Mouse (Mus musculus) monocyte, adult 5-6 weeks (primary cell): ENCODE measurements around the gene Riiad1. TPM values are rescaled to one million over a fixed set of nuclear protein-coding genes. Genes with fewer than 3 reads are reported as not detected.

Source experiments
- ATAC-seq: fragments of 153-309, 156-312 bp; replicated peaks from 2 replicates; pipeline ENCODE4 v1.8.0; 2017; ENCODE audit warnings: mild to moderate bottlenecking; ENCODE audit not compliant: low TSS enrichment, insufficient number of reproducible peaks, severe bottlenecking, poor library complexity, low FRiP score
- total RNA-seq: library from RNA; stranded (forward); fragments of 200-1000, 200-491, 200-594 nt; gene quantifications from 3 replicates; pipeline ENCODE4 v1.2.3, GENCODE M21; 2017

Riiad1 gene
- 1.8 to 2.2 TPM in 2 of 3 replicates, not detected in the other for total RNA-seq

- ATAC-seq: no peak
These were observed at the start of gene Riiad1 for GRCm38 (mm10) chr3:94480291-94480884. TSS of gene Riiad1 (minus strand) at chr3:94480341.

- no peak for ATAC-seq
These were observed 46.6 kb upstream of the Riiad1 start for GRCm38 (mm10) chr3:94526731-94527130.

- ATAC-seq: no peak
These were observed 26.5 kb upstream of the Riiad1 start for GRCm38 (mm10) chr3:94506664-94507063.

- ATAC-seq: peak; percentile 53; the same call in 1 of the 2 replicates
These were observed 22.1 kb upstream of the Riiad1 start for GRCm38 (mm10) chr3:94502243-94502642.

GRCm38 (mm10) chr3:94497162-94497561 is 17.0 kb upstream of the Riiad1 start:
- no peak for ATAC-seq

GRCm38 (mm10) chr3:94487581-94487980 is 7.4 kb upstream of the Riiad1 start:
- no peak for ATAC-seq

- no peak for ATAC-seq
These were observed 5.8 kb upstream of the Riiad1 start for GRCm38 (mm10) chr3:94485922-94486321.

GRCm38 (mm10) chr3:94483790-94484439 is 3.8 kb upstream of the Riiad1 start:
- no peak for ATAC-seq

GRCm38 (mm10) chr3:94482764-94483385 is 2.7 kb upstream of the Riiad1 start:
- peak; percentile 88 for ATAC-seq

- no peak for ATAC-seq
These were observed 1.3 kb upstream of the Riiad1 start for GRCm38 (mm10) chr3:94481429-94481828.

GRCm38 (mm10) chr3:94479564-94479963 is 577 bp downstream of the Riiad1 start:
- no peak for ATAC-seq

- no peak for ATAC-seq
These were observed 1.5 kb downstream of the Riiad1 start for GRCm38 (mm10) chr3:94478591-94479169.

- no peak for ATAC-seq
These were observed 2.1 kb downstream of the Riiad1 start, which contains the start of gene Celf3 for GRCm38 (mm10) chr3:94477981-94478422. TSS of gene Celf3 (plus strand) at chr3:94478295.

- ATAC-seq: no peak
These were observed 2.7 kb downstream of the Riiad1 start for GRCm38 (mm10) chr3:94477444-94477843.

- ATAC-seq: no peak
These were observed 3.7 kb downstream of the Riiad1 start for GRCm38 (mm10) chr3:94476301-94477035.

GRCm38 (mm10) chr3:94473567-94474232 is 6.4 kb downstream of the Riiad1 start:
- no peak for ATAC-seq

GRCm38 (mm10) chr3:94473115-94473505 is 7.0 kb downstream of the Riiad1 start:
- ATAC-seq: no peak

- no peak for ATAC-seq
These were observed 7.6 kb downstream of the Riiad1 start for GRCm38 (mm10) chr3:94472447-94473114.
